Mouse (Mus musculus) bone marrow, adult 2 months (tissue): Measurements from ENCODE around the gene Rfx8.

ENCODE experiments used
- CTCF ChIP-seq: fragments of 200-500 bp; IDR thresholded peaks from 2 replicates; pipeline ENCODE4 v1.5.1; 2011; ENCODE audit warnings: low read length, control low read depth; ENCODE audit not compliant: control insufficient read depth, insufficient read depth
- POLR2A ChIP-seq: fragments of 200-500 bp; IDR thresholded peaks from 2 replicates; pipeline ENCODE4 v1.6.1; 2011; ENCODE audit warnings: low read depth, mild to moderate bottlenecking, control low read depth, low read length, borderline replicate concordance; ENCODE audit not compliant: control insufficient read depth

- no peak for TF ChIP-seq CTCF
- no peak for TF ChIP-seq POLR2A
Measured at GRCm38 (mm10) chr1:39710016-39710415, 10.8 kb downstream of the Rfx8 start.
